Mouse (Mus musculus): Measurements from ENCODE around the gene Dtx3. TPM values are rescaled to one million over a fixed set of nuclear protein-coding genes. Genes with fewer than 3 reads are reported as not detected.
A peak's percentile ranks its signal among the peaks of the same experiment; 100 is the strongest.

Dtx3 gene
- polyA plus RNA-seq, 1 experiment, result 157 TPM

DNA sequence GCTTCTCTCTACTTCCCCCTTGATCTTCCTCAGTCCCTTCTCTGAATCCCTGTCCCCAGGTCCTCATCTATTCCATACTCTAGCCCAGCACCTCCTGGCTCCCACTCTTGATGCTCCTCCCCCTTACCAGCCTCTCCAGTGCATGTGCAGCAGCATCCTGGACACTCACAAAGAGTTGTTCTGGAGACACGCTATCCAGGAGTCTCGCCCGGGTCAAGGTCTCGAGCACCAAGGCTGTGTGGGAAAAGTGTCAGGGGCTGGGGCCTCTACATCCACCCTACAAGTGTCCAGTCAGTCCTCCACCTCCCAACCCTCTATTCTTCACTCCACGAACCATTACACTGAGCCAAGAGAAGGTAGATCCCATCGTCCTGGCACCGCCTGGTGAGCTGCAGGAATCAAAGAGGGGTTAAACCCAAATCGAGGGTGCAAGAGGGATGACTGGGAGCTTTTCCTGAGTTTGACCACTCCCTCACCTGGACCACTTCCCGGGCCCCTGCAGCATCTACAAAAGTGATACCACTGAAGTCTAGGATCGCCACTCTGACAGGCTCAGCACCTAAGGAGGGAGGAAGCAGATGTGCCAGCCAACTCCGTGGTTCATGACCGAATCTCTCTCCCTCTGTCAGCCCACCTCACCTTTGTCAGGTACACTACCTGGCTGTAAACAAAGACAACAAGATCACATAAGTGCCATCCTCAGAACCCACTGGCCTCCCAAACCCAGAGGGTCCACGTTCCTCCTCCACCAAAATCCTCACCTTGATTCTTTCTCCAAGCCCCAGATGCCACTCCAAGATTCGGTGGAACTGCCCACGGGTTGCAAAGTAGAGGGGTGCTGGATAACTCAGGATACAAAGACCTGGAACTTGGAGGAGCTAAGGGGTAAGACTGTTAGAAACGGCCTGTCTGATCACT is 22.1 kb downstream of the Dtx3 start:
- no peak overlapping the region for H3K4me3 ChIP-seq (replicated peaks; ENCODE audit: extremely low read depth, low read depth, low read length)
- no peak for DNase-seq
- H3K4me1 ChIP-seq (ENCODE audit: control insufficient read depth, insufficient read depth, low read length), result peaks cover 8% of the 10 kb centered on the region; the same call in 1 of the 2 replicates
- TF ChIP-seq CTCF (IDR thresholded peaks at IDR 0.05; ENCODE audit: insufficient read depth, low read length) (no peak), POLR2A (IDR thresholded peaks at IDR 0.05; ENCODE audit: borderline replicate concordance, extremely low read depth, low read depth, low read length) (no peak)
- WGBS, result 82% methylated on average over 16 of the region's 16 CpGs

DNA sequence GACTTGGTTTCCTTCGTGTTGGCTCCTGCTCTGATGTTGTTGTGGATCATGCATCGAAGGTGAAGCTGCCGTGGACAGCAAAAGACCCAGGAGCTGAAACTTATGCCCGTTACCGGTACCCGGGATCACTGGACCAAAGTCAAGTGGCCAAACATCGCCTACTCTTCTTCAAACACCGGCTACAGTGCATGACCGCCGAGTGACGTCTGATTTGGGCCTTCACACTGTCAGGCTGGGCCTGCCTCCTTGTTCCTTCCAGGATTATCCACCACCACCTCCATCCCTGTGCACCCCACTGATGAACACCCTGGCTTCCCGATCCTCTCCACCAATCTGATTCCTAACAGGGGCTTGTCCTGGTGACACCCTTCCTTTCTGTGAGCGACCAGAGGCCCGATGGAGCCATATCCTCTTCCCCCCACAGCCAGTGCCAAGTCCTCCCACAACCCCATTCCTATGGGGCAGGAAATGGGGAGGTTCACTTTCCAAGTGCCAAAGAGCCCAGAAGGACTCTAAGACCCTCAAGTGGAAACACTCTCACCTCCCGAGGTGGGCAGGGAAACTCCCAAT is 23.8 kb downstream of the Dtx3 start:
- TF ChIP-seq POLR2A (IDR thresholded peaks at IDR 0.05; ENCODE audit: borderline replicate concordance, extremely low read depth, low read depth, low read length), result no peak
- no peak for TF ChIP-seq CTCF (IDR thresholded peaks at IDR 0.05; ENCODE audit: insufficient read depth, low read length)
- WGBS, result 80% methylated on average over 15 of the region's 15 CpGs
- DNase-seq, result no peak

DNA sequence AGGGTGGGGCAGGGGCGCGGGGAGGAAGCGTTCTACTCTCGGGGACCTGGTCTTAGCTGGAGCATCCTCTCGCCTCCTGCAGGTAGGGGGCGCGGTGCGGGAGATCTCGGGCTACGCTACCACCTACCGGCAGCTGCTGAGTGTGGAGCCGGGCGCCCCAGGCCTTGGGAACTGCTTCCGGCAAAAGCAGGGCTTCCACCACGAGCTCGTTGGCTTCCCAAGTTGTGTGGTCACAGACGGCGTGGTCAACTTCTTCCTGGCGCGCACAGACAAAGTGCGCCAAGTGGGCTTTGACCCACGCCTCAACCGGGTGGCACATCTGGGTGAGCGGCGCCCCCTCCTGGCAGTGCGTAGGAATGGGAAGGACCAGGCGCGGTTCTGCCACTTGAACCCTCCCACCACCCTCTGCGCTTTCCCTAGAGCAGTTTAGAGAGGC is 24.7 kb downstream of the Dtx3 start:
- H3K4me1 ChIP-seq (ENCODE audit: control insufficient read depth, insufficient read depth, low read length), result 0 out of 2 replicates have a peak, but pooled peaks cover 5% of the 10 kb centered on the region
- DNase-seq, result peak; percentile 85
- TF ChIP-seq POLR2A (IDR thresholded peaks at IDR 0.05; ENCODE audit: borderline replicate concordance, extremely low read depth, low read depth, low read length) (no peak), CTCF (IDR thresholded peaks at IDR 0.05; ENCODE audit: insufficient read depth, low read length) (peak; percentile 64)
- 2% methylated on average over 29 of the region's 29 CpGs for WGBS
- peak overlapping the region; percentile 38 for H3K4me3 ChIP-seq (replicated peaks; ENCODE audit: extremely low read depth, low read depth, low read length)

More for the DNA sequence above, 23.8 kb downstream of the Dtx3 start:
- 0 out of 2 replicates have a peak, but pooled peaks cover 5% of the 10 kb centered on the region for H3K4me1 ChIP-seq (ENCODE audit: control insufficient read depth, insufficient read depth, low read length)
- no peak overlapping the region for H3K4me3 ChIP-seq (replicated peaks; ENCODE audit: extremely low read depth, low read depth, low read length)

DNA sequence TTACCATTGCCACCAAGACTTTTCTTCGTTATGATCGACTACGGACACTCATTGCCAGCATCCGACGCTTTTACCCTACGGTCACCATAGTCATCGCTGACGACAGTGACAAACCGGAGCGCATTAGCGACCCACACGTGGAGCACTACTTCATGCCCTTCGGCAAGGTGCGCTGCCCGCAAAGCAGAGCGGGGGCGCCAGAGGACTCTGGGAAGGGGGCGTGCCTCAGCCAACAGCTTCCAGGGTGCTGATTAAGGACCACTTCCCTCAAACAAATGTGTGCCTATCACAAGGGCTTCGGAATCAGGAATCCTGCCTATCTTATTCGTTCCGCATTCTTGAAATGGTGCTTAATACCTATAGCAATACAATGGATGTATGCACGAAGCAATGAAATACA is 25.5 kb downstream of the Dtx3 start:
- TF ChIP-seq CTCF (IDR thresholded peaks at IDR 0.05; ENCODE audit: insufficient read depth, low read length), result 0 out of 2 replicates have a peak, but pooled peaks have one; percentile 1
- TF ChIP-seq POLR2A (IDR thresholded peaks at IDR 0.05; ENCODE audit: borderline replicate concordance, extremely low read depth, low read depth, low read length), result no peak
- no peak overlapping the region for H3K4me3 ChIP-seq (replicated peaks; ENCODE audit: extremely low read depth, low read depth, low read length)
- H3K4me1 ChIP-seq (ENCODE audit: control insufficient read depth, insufficient read depth, low read length), result 0 out of 2 replicates have a peak, but pooled peaks cover 5% of the 10 kb centered on the region
- no peak for DNase-seq
- WGBS, result 19% methylated on average over 22 of the region's 22 CpGs

DNA sequence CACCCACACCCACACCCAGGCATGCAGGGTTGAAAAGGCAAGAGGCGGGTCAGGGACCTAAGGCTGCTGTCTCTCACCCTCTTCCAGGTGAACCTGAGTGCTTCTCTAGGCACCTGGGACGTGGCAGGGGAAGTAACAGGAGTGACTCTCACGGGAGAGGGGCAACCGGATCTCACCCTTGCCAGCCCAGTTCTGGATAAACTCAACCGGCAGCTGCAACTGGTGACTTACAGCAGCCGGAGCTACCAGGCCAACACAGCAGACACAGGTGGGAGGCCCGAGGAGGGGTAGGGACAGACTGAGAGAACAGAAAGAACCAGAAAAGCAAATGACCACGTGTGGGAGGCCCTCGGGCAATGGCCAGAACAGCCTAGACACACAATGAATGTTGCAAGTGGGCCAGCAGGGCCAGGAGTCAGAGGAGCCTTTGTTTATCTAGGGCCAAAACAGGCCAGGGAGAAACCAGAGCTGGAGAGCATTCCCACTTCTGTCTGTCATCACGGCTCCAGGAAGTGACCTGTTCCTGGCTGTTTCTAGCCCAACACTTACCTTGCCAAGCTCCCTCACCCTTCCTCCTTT is 27.8 kb downstream of the Dtx3 start:
- DNase-seq, result peak; percentile 46

DNA sequence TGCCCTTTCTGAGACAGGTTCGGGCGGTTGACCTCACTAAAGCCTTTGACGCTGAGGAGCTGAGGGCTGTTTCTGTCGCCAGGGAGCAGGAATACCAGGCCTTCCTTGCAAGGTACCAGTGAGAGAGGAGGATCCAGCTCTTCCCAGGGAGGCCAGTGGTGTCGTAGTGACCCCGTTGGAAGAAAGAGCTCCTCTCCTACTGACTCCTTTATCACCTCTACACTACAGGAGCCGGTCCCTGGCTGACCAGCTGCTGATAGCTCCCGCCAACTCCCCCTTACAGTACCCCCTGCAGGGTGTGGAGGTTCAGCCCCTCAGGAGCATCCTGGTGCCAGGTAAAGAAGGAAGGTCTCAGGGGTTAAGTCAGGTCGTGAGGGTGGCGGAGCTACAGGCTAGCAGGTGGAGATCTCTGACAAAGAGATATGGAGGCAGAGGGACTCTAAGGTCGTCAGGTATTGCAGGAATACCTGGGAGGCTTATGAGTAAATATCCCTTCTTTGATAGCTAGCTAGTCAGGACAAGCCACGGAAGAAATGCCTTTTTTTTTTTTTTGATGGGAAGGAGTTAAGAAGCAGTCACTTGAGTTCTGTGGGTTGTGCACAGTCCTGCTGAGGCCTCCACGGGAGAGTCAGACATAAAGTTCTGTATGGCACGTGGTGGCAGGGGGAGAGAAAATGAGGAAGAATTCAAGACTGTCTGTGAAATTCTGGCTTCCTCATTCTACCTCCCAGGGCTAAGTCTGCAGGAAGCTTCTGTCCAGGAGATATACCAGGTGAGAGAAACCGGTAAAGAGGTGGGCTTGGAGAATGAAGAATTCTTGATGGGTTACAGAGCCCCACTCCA is 28.5 kb downstream of the Dtx3 start:
- Histone ChIP-seq H3K4me3 (replicated peaks; ENCODE audit: extremely low read depth, low read depth, low read length) (peak overlapping the region; percentile 75), H3K4me1 (ENCODE audit: control insufficient read depth, insufficient read depth, low read length) (peaks cover 9% of the 10 kb centered on the region; the same call in 1 of the 2 replicates)
- whole genome bisulfite sequencing, result 32% methylated on average over 15 of the region's 15 CpGs
- no peak for DNase-seq
- TF ChIP-seq POLR2A (IDR thresholded peaks at IDR 0.05; ENCODE audit: borderline replicate concordance, extremely low read depth, low read depth, low read length), result no peak
- no peak for TF ChIP-seq CTCF (IDR thresholded peaks at IDR 0.05; ENCODE audit: insufficient read depth, low read length)

More for the DNA sequence above, 27.8 kb downstream of the Dtx3 start:
- 35% methylated on average over 10 of the region's 10 CpGs for WGBS
- no peak for TF ChIP-seq POLR2A (IDR thresholded peaks at IDR 0.05; ENCODE audit: borderline replicate concordance, extremely low read depth, low read depth, low read length)
- TF ChIP-seq CTCF (IDR thresholded peaks at IDR 0.05; ENCODE audit: insufficient read depth, low read length), result no peak
- Histone ChIP-seq H3K4me1 (ENCODE audit: control insufficient read depth, insufficient read depth, low read length) (peaks cover 9% of the 10 kb centered on the region; the same call in 1 of the 2 replicates), H3K4me3 (replicated peaks; ENCODE audit: extremely low read depth, low read depth, low read length) (peak overlapping the region; percentile 2)

DNA sequence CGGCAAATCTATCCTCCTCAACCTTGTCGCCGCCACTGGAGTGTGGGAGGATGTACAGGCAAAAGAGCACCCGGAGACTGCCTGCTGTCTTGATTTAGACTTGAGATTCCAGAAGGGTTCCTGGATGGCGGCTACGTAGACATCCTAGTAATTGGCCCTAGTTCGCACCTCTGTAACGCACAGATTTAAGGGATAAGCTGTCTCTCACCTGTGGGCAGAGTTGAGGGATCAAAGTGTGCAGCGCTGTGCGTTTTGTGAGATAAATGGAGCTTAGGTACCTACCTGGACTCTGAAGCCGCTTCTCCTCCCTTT is 29.2 kb downstream of the Dtx3 start:
- peaks cover 9% of the 10 kb centered on the region; the same call in 1 of the 2 replicates for H3K4me1 ChIP-seq (ENCODE audit: control insufficient read depth, insufficient read depth, low read length)
- peak overlapping the region; percentile 75 for H3K4me3 ChIP-seq (replicated peaks; ENCODE audit: extremely low read depth, low read depth, low read length)
- DNase-seq, result no peak
- WGBS, result 10% methylated on average over 11 of the region's 11 CpGs
- TF ChIP-seq CTCF (IDR thresholded peaks at IDR 0.05; ENCODE audit: insufficient read depth, low read length) (no peak), POLR2A (IDR thresholded peaks at IDR 0.05; ENCODE audit: borderline replicate concordance, extremely low read depth, low read depth, low read length) (no peak)

DNA sequence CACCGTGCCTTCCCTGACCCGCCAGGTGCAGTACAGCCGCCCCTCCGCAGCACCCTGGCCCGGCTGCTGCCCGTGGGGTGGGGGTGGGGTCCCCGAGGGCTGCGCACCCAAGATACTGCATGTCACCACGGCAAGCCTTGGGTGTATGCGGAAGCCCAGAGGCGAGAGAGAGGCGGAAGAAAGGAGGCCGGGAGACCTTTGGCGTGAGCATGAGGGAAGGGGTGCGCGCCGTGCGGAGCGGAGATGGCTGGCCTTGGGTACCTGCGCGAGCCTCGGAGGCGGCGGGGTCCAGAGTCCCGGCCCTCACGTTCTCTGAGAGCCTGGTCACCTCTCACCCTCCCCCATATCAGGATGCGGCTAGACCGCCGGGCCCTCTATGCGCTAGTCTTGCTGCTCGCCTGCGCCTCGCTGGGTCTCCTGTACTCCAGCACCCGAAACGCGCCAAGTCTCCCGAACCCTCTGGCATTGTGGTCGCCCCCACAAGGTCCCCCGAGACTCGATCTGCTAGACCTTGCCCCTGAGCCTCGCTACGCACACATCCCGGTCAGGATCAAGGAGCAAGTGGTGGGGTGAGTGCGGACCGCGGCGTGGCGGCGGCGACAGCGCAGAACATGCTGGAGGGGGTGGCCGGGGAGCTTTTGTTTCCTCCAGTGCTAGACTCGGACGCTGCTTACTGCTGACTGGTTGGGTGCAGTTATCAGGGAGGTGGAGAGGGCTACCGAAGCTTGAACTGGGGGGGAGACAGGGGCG is 29.7 kb downstream of the Dtx3 start:
- under 1% methylated on average over 56 of the region's 56 CpGs for WGBS

More for the DNA sequence above, 29.7 kb downstream of the Dtx3 start:
- DNase-seq, result peak; percentile 70
- TF ChIP-seq POLR2A (IDR thresholded peaks at IDR 0.05; ENCODE audit: borderline replicate concordance, extremely low read depth, low read depth, low read length), result peak; percentile 28; the same call in 1 of the 2 replicates
- TF ChIP-seq CTCF (IDR thresholded peaks at IDR 0.05; ENCODE audit: insufficient read depth, low read length), result no peak
- peak overlapping the region; percentile 75 for H3K4me3 ChIP-seq (replicated peaks; ENCODE audit: extremely low read depth, low read depth, low read length)
- peaks cover 5% of the 10 kb centered on the region; the same call in 1 of the 2 replicates for H3K4me1 ChIP-seq (ENCODE audit: control insufficient read depth, insufficient read depth, low read length)

Data from lung, adult 2 months (tissue).